Mouse (Mus musculus) MEL (cell line): ENCODE measurements at regions not wholly inside any gene's neighbourhood (a gene's known extent, or its start where the extent isn't known, plus 50 kb on each side); places are given as distances from the start of the nearest gene placed in this dataset.

ENCODE experiments used
- DNase-seq: peaks from one replicate; pipeline ENCODE4 v3.0.0; 2011; ENCODE audit warnings: low read depth, low spot score
- H3K27ac ChIP-seq: 2 replicates; pipeline ENCODE4 v1.5.1; 2012; ENCODE audit warnings: low read depth, mild to moderate bottlenecking, control low read depth, low read length, moderate library complexity; ENCODE audit not compliant: control insufficient read depth
- H3K27me3 ChIP-seq, 2 experiments: fragments of 150-350 bp in 1 of 2; sonication (generic) in 1 of 2; 2 replicates each; pipeline ENCODE4 v1.6.1; 2012; ENCODE audit warnings: low read length in 2 of 2, mild to moderate bottlenecking in 2 of 2, improper control_type of control experiment in 1 of 2, moderate library complexity in 1 of 2; ENCODE audit not compliant: insufficient read depth in 2 of 2, control insufficient read depth in 1 of 2
- H3K36me3 ChIP-seq, 2 experiments: 2 replicates each; pipeline ENCODE4 v1.6.1; 2012 to 2014; ENCODE audit warnings: low read length in 2 of 2, improper control_type of control experiment in 1 of 2, inconsistent platforms in 1 of 2, mild to moderate bottlenecking in 1 of 2; ENCODE audit not compliant: insufficient read depth in 2 of 2, control insufficient read depth in 1 of 2
- H3K4me1 ChIP-seq, 2 experiments: fragments of 150-350 bp in 1 of 2; sonication (generic) in 1 of 2; 2 replicates each; pipeline ENCODE4 v1.6.1; 2012; ENCODE audit warnings: low read length in 2 of 2, improper control_type of control experiment in 1 of 2, mild to moderate bottlenecking in 1 of 2; ENCODE audit not compliant: insufficient read depth in 2 of 2, control insufficient read depth in 1 of 2
- H3K4me3 ChIP-seq, 2 experiments: fragments of 150-350 bp in 1 of 2; sonication (generic) in 1 of 2; 2 replicates each; pipeline ENCODE4 v1.5.1; 2012; ENCODE audit warnings: low read depth in 2 of 2, low read length in 2 of 2, mild to moderate bottlenecking in 2 of 2, moderate library complexity in 2 of 2, control low read depth in 1 of 2, improper control_type of control experiment in 1 of 2; ENCODE audit not compliant: control insufficient read depth in 1 of 2, insufficient read depth in 1 of 2
- H3K79me2 ChIP-seq: 2 replicates; pipeline ENCODE4 v1.6.1; 2012; ENCODE audit warnings: mild to moderate bottlenecking, low read length, moderate library complexity; ENCODE audit not compliant: control insufficient read depth, poor library complexity, insufficient read depth
- H3K9ac ChIP-seq: 2 replicates; pipeline ENCODE4 v1.6.1; 2012; ENCODE audit warnings: low read depth, mild to moderate bottlenecking, control low read depth, low read length, moderate library complexity; ENCODE audit not compliant: control insufficient read depth, poor library complexity, severe bottlenecking
- H3K9me3 ChIP-seq: fragments of 150-350 bp; sonication (generic); replicated peaks from 2 replicates; pipeline ENCODE4 v1.6.1; 2012; ENCODE audit warnings: mild to moderate bottlenecking, low read length, improper control_type of control experiment, moderate library complexity; ENCODE audit not compliant: insufficient read depth
- BHLHE40 ChIP-seq: IDR thresholded peaks from 2 replicates; pipeline ENCODE4 v1.6.1; 2012; ENCODE audit warnings: low read depth, mild to moderate bottlenecking, inconsistent platforms, low read length, improper control_type of control experiment, borderline replicate concordance
- CHD1 ChIP-seq: IDR thresholded peaks from 2 replicates; pipeline ENCODE4 v1.6.1; 2012; ENCODE audit warnings: low read depth, mild to moderate bottlenecking, inconsistent platforms, low read length, improper control_type of control experiment
- CHD2 ChIP-seq: IDR thresholded peaks from 2 replicates; pipeline ENCODE4 v1.6.1; 2011; ENCODE audit warnings: low read length, improper control_type of control experiment
- ELF1 ChIP-seq: IDR thresholded peaks from 2 replicates; pipeline ENCODE4 v1.6.1; 2014; ENCODE audit warnings: low read depth, mild to moderate bottlenecking, inconsistent platforms, low read length, improper control_type of control experiment, moderate library complexity
- EP300 ChIP-seq, 2 experiments: IDR thresholded peaks; 2 replicates each; pipeline ENCODE4 v1.6.1; 2011; ENCODE audit warnings: improper control_type of control experiment in 2 of 2, low read length in 2 of 2, low read depth in 1 of 2, mild to moderate bottlenecking in 1 of 2
- MAZ ChIP-seq: IDR thresholded peaks from 2 replicates; pipeline ENCODE4 v1.6.1; 2012; ENCODE audit warnings: low read depth, mild to moderate bottlenecking, inconsistent platforms, low read length, improper control_type of control experiment
- MYC ChIP-seq: IDR thresholded peaks from 2 replicates; pipeline ENCODE4 v1.6.1; 2011; ENCODE audit warnings: low read depth, mild to moderate bottlenecking, low read length, improper control_type of control experiment, moderate library complexity
- NELFE ChIP-seq: IDR thresholded peaks from 2 replicates; pipeline ENCODE4 v1.6.1; 2011; ENCODE audit warnings: low read depth, low read length, improper control_type of control experiment
- POLR2AphosphoS5 ChIP-seq: IDR thresholded peaks from 2 replicates; pipeline ENCODE4 v1.6.1; 2012; ENCODE audit warnings: low read depth, borderline replicate concordance, mild to moderate bottlenecking, inconsistent platforms, low read length, moderate library complexity, mixed read lengths
- RAD21 ChIP-seq: IDR thresholded peaks from 2 replicates; pipeline ENCODE4 v1.6.1; 2011; ENCODE audit warnings: mild to moderate bottlenecking, low read depth, low read length, improper control_type of control experiment
- TCF12 ChIP-seq: IDR thresholded peaks from 2 replicates; pipeline ENCODE4 v1.6.1; 2014; ENCODE audit warnings: low read depth, mild to moderate bottlenecking, inconsistent platforms, low read length, improper control_type of control experiment, moderate library complexity
- UBTF ChIP-seq: IDR thresholded peaks from 2 replicates; pipeline ENCODE4 v1.6.1; 2012; ENCODE audit warnings: low read depth, mild to moderate bottlenecking, inconsistent platforms, low read length, improper control_type of control experiment, moderate library complexity, borderline replicate concordance; ENCODE audit not compliant: insufficient read depth
- USF1 ChIP-seq: IDR thresholded peaks from 2 replicates; pipeline ENCODE4 v1.6.1; 2014; ENCODE audit warnings: low read depth, mild to moderate bottlenecking, inconsistent platforms, low read length, improper control_type of control experiment, moderate library complexity
- USF2 ChIP-seq, 2 experiments: IDR thresholded peaks; 2 replicates each; pipeline ENCODE4 v1.6.1; 2011 to 2012; ENCODE audit warnings: improper control_type of control experiment in 2 of 2, low read length in 2 of 2, borderline replicate concordance in 1 of 2, inconsistent platforms in 1 of 2, low read depth in 1 of 2, mild to moderate bottlenecking in 1 of 2; ENCODE audit not compliant: insufficient read depth in 1 of 2
- ZKSCAN1 ChIP-seq: IDR thresholded peaks from 2 replicates; pipeline ENCODE4 v1.6.1; 2012; ENCODE audit warnings: low read depth, mild to moderate bottlenecking, inconsistent platforms, low read length, improper control_type of control experiment, moderate library complexity
- ZMIZ1 ChIP-seq: IDR thresholded peaks from 2 replicates; pipeline ENCODE4 v1.6.1; 2012; ENCODE audit warnings: low read depth, mild to moderate bottlenecking, inconsistent platforms, low read length, improper control_type of control experiment, moderate library complexity
- ZNF384 ChIP-seq: IDR thresholded peaks from 2 replicates; pipeline ENCODE4 v1.6.1; 2012; ENCODE audit warnings: low read depth, mild to moderate bottlenecking, inconsistent platforms, low read length, improper control_type of control experiment

GRCm38 (mm10) chr2:82644428-82644827 lies 299.0 kb upstream of the Fsip2 start:
- DNase-seq, result no peak
- no peaks in the 10 kb centered on the region for H3K4me1 ChIP-seq
- H3K27me3 ChIP-seq, result no peaks in the 10 kb centered on the region
- H3K9me3 ChIP-seq, result no peaks in the 10 kb centered on the region
- H3K9ac ChIP-seq, result no peak overlapping the region
- no peaks in the 10 kb centered on the region for H3K79me2 ChIP-seq
- H3K4me3 ChIP-seq, result no peak overlapping the region
- no peaks in the 10 kb centered on the region for H3K36me3 ChIP-seq
- TF ChIP-seq ZNF384, result no peak
- no peak for TF ChIP-seq POLR2AphosphoS5
- no peak for TF ChIP-seq CHD2
- no peak for TF ChIP-seq NELFE
- no peak for TF ChIP-seq ELF1
- no peak for TF ChIP-seq EP300 (IDR thresholded peaks at IDR 0.05; ENCODE audit: low read depth in 1 of 2, low read length in 2 of 2)
- no peak for TF ChIP-seq MAZ
- TF ChIP-seq CHD1, result no peak
- TF ChIP-seq TCF12, result no peak
- TF ChIP-seq BHLHE40, result no peak
- no peak for TF ChIP-seq MYC
- TF ChIP-seq ZMIZ1, result no peak
- TF ChIP-seq USF1, result no peak
- no peak for TF ChIP-seq ZKSCAN1
- no peak for TF ChIP-seq UBTF
- TF ChIP-seq USF2 (IDR thresholded peaks at IDR 0.05; ENCODE audit: borderline replicate concordance in 1 of 2, insufficient read depth in 1 of 2, low read depth in 1 of 2, low read length in 2 of 2), result no peak
- no peak for TF ChIP-seq RAD21
- H3K27ac ChIP-seq, result no peak overlapping the region
